ENCODE assay signal across 8 mouse cellular contexts in the genomic region with DNA sequence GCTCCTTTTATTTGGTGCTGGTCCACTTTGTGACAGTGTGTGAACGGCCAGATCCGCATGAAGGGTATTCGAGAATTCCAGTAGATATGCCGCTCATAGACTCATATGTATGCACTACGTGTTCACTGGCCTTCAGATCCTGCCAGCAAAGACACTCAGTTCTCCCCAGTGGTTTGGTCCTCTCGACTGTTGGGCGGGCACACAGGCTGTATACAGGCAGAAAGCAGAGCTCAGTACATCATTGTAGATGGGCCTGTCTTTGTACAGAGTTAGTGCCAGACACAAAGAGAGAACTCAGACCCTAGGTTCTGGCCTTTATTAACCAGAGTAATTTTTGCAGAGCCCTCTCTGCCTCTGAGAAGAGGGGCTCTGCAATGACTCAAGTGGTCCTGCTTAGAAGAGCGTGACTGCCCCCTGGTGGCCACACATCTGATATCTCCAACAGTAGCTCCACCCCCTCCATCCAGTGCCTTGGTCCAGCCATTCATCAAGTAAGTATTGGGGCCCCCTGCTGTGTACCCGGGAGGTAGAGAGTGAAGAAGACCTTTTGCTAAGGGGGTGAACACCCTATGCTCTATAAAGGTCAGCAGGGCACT. TPM values are rescaled to one million over a fixed set of nuclear protein-coding genes. Genes with fewer than 3 reads are reported as not detected.
DNase-seq lines count a peak whose midpoint lies in the region; ATAC-seq and TF ChIP-seq lines count a peak whose summit lies in the region.

No protein-coding gene starts in this region.

- no peak overlapping the region for H3K4me3 ChIP-seq in hindbrain, embryonic 11.5 days (ENCODE audit: low read depth, low read length)
- no peak overlapping the region for H3K4me3 ChIP-seq in lung, postnatal 0 days (ENCODE audit: low read depth, low read length)

- 0 out of 2 replicates have a peak overlapping the region, but pooled peaks have one; percentile 24 for H3K27ac ChIP-seq in hindbrain, embryonic 11.5 days (ENCODE audit: low read depth, low read length)
- H3K27ac ChIP-seq in lung, postnatal 0 days (ENCODE audit: low read length), result no peak overlapping the region

- H3K9ac ChIP-seq in hindbrain, embryonic 11.5 days (ENCODE audit: low read depth, low read length), result no peak overlapping the region
- no peak overlapping the region for H3K9ac ChIP-seq in lung, postnatal 0 days (replicated peaks; ENCODE audit: low read depth)

- 52% methylated on average over 9 of the region's 9 CpGs for WGBS in hindbrain, embryonic 11.5 days
- WGBS in lung, postnatal 0 days, result 40% methylated on average over 9 of the region's 9 CpGs

- H3K36me3 ChIP-seq in hindbrain, embryonic 11.5 days (ENCODE audit: control insufficient read depth, insufficient read depth, low read length), result no peaks in the 10 kb centered on the region
- H3K36me3 ChIP-seq in lung, postnatal 0 days (ENCODE audit: insufficient read depth, low read length), result no peaks in the 10 kb centered on the region

- no peaks in the 10 kb centered on the region for H3K27me3 ChIP-seq in hindbrain, embryonic 11.5 days (ENCODE audit: control insufficient read depth, insufficient read depth, low read length)
- no peaks in the 10 kb centered on the region for H3K27me3 ChIP-seq in lung, postnatal 0 days (replicated peaks; ENCODE audit: insufficient read depth, low read length)

- no peak overlapping the region for H3K4me2 ChIP-seq in hindbrain, embryonic 11.5 days (replicated peaks; ENCODE audit: low read depth, low read length)
- no peak overlapping the region for H3K4me2 ChIP-seq in lung, postnatal 0 days (replicated peaks; ENCODE audit: low read depth, low read length)

- peak; percentile 87 for DNase-seq in Muller cell, postnatal 12 days (ENCODE audit: inconsistent ontology term)
- peak; percentile 69 for DNase-seq in cerebellum, adult 9-10 months
- peak; percentile 73 to 94 for DNase-seq in frontal cortex, adult 2 months (ENCODE audit: extremely low spot score in 1 of 2, low spot score in 1 of 2)
- DNase-seq in hindbrain, embryonic 11.5 days (ENCODE audit: low spot score), result peak; percentile 97
- peak; percentile 90 to 94 for DNase-seq in layer of hippocampus, postnatal 10 days (ENCODE audit: low spot score in 2 of 2)
- peak; percentile 94 for DNase-seq in lung, postnatal 0 days (ENCODE audit: low spot score)
- DNase-seq in retina, postnatal 1 day, result peak; percentile 95
- peak; percentile 91 for DNase-seq in thymus, postnatal 4 days

- 0 out of 2 replicates have a peak, but pooled peaks cover 5% of the 10 kb centered on the region for H3K4me1 ChIP-seq in hindbrain, embryonic 11.5 days (replicated peaks; ENCODE audit: control insufficient read depth, insufficient read depth, low read length)
- H3K4me1 ChIP-seq in lung, postnatal 0 days (ENCODE audit: insufficient read depth, low read depth, low read length), result 0 out of 2 replicates have a peak, but pooled peaks cover 10% of the 10 kb centered on the region

- peak; percentile 84 for ATAC-seq in hindbrain, embryonic 11.5 days (ENCODE audit: low FRiP score)
- peak; percentile 79 for ATAC-seq in lung, postnatal 0 days

- no peaks in the 10 kb centered on the region for H3K9me3 ChIP-seq in hindbrain, embryonic 11.5 days (ENCODE audit: control insufficient read depth, low read length)
- no peaks in the 10 kb centered on the region for H3K9me3 ChIP-seq in lung, postnatal 0 days (ENCODE audit: low read length)

- peak; percentile 91 for TF ChIP-seq CTCF in lung, postnatal 0 days (IDR thresholded peaks at IDR 0.05)

- TF ChIP-seq EP300 in lung, postnatal 0 days (IDR thresholded peaks at IDR 0.05), result no peak

RNA-seq across cellular contexts. Expression of gene Vps8, which starts 30.3 kb away (rescaled TPM):
- polyA plus RNA-seq in frontal cortex, adult 2 months (2012; rRNA removed), result 29.2 and 33.3 TPM in 2 replicates
- polyA plus RNA-seq in hindbrain, embryonic 11.5 days (2014; fragmentation: Nextera tagmentation; extraction: Ambion mirVana), result 27.0 and 29.6 TPM in 2 replicates
- 10 to 100 TPM; 48.3 to 51.5 TPM for total RNA-seq in layer of hippocampus, postnatal 10 days (2021)
- 9.3 and 9.6 TPM in 2 replicates for polyA plus RNA-seq in lung, postnatal 0 days (2015; fragmentation: Nextera tagmentation; extraction: Ambion mirVana)
